Comparison of ENCODE assay signal across 9 mouse cellular contexts in genomic region chr1:175936282-175936737, GRCm38 (mm10). TPM values are rescaled to one million over a fixed set of nuclear protein-coding genes. Genes with fewer than 3 reads are reported as not detected.
A peak's percentile ranks its signal among the peaks of the same experiment; 100 is the strongest.
DNase-seq lines count a peak whose midpoint lies in the region; ATAC-seq lines count a peak whose summit lies in the region.
"Had no signal": no experiment of that assay in that cellular context is flagged by ENCODE, and none has a peak within 500 bp of the region (broad histone marks: within the 10 kb centered on the region; RNA-seq: fewer than 3 reads in every experiment).

No protein-coding gene starts in this region.

- ATAC-seq in embryonic facial prominence, embryonic 14.5 days (ENCODE audit: low read depth) = peak; percentile 53
- no peak for ATAC-seq in heart, embryonic 12.5 days (ENCODE audit: insufficient number of reproducible peaks, low FRiP score)
- peak; percentile 93 for ATAC-seq in kidney, embryonic 15.5 days (replicated peaks; ENCODE audit: low FRiP score)
- peak; percentile 87 for ATAC-seq in limb, embryonic 13.5 days (ENCODE audit: low FRiP score, low read depth)
- ATAC-seq in midbrain, embryonic 16.5 days = peak; percentile 87
- peak; percentile 81 for ATAC-seq in stomach, embryonic 16.5 days (ENCODE audit: insufficient read depth, low FRiP score)

- peak overlapping the region; percentile 33 for H3K4me2 ChIP-seq in embryonic facial prominence, embryonic 14.5 days (ENCODE audit: low read depth, low read length)
- peak overlapping the region; percentile 62 for H3K4me2 ChIP-seq in heart, embryonic 12.5 days
- peak overlapping the region; percentile 50 for H3K4me2 ChIP-seq in kidney, embryonic 15.5 days
- H3K4me2 ChIP-seq in limb, embryonic 13.5 days (replicated peaks) = peak overlapping the region; percentile 52
- H3K4me2 ChIP-seq in midbrain, embryonic 16.5 days (ENCODE audit: low read length) = peak overlapping the region; percentile 53
- H3K4me2 ChIP-seq in stomach, embryonic 16.5 days (ENCODE audit: low read depth, low read length) = peak overlapping the region; percentile 49

- H3K27ac ChIP-seq in embryonic facial prominence, embryonic 14.5 days (replicated peaks; ENCODE audit: low read depth, low read length) = no peak overlapping the region
- no peak overlapping the region for H3K27ac ChIP-seq in heart, embryonic 12.5 days (ENCODE audit: poor library complexity, severe bottlenecking)
- H3K27ac ChIP-seq in kidney, embryonic 15.5 days = no peak overlapping the region
- H3K27ac ChIP-seq in limb, embryonic 13.5 days = no peak overlapping the region
- H3K27ac ChIP-seq in midbrain, embryonic 16.5 days (ENCODE audit: low read length) = no peak overlapping the region
- no peak overlapping the region for H3K27ac ChIP-seq in stomach, embryonic 16.5 days (ENCODE audit: low read length)

- no peaks in the 10 kb centered on the region for H3K4me1 ChIP-seq in embryonic facial prominence, embryonic 14.5 days (ENCODE audit: control insufficient read depth, insufficient read depth, low read length)
- H3K4me1 ChIP-seq in heart, embryonic 12.5 days (replicated peaks) = no peaks in the 10 kb centered on the region
- H3K4me1 ChIP-seq in kidney, embryonic 15.5 days = peaks cover 3% of the 10 kb centered on the region; the same call in 1 of the 2 replicates
- no peaks in the 10 kb centered on the region for H3K4me1 ChIP-seq in limb, embryonic 13.5 days
- H3K4me1 ChIP-seq in midbrain, embryonic 16.5 days (ENCODE audit: control insufficient read depth, insufficient read depth, low read length) = peaks cover 2% of the 10 kb centered on the region; the same call in 1 of the 2 replicates
- no peaks in the 10 kb centered on the region for H3K4me1 ChIP-seq in stomach, embryonic 16.5 days (ENCODE audit: control insufficient read depth, insufficient read depth, low read length)

- H3K36me3 ChIP-seq in embryonic facial prominence, embryonic 14.5 days (ENCODE audit: control insufficient read depth, insufficient read depth, low read length) = no peaks in the 10 kb centered on the region
- no peaks in the 10 kb centered on the region for H3K36me3 ChIP-seq in heart, embryonic 12.5 days
- no peaks in the 10 kb centered on the region for H3K36me3 ChIP-seq in kidney, embryonic 15.5 days
- no peaks in the 10 kb centered on the region for H3K36me3 ChIP-seq in limb, embryonic 13.5 days
- H3K36me3 ChIP-seq in midbrain, embryonic 16.5 days (ENCODE audit: control insufficient read depth, insufficient read depth, low read length) = no peaks in the 10 kb centered on the region
- H3K36me3 ChIP-seq in stomach, embryonic 16.5 days (ENCODE audit: control insufficient read depth, insufficient read depth, low read length) = no peaks in the 10 kb centered on the region

- no peak overlapping the region for H3K4me3 ChIP-seq in embryonic facial prominence, embryonic 14.5 days (ENCODE audit: low read depth, low read length)
- peak overlapping the region; percentile 14; the same call in 1 of the 2 replicates for H3K4me3 ChIP-seq in heart, embryonic 12.5 days
- H3K4me3 ChIP-seq in kidney, embryonic 15.5 days (replicated peaks) = no peak overlapping the region
- peak overlapping the region; percentile 13; the same call in 1 of the 2 replicates for H3K4me3 ChIP-seq in limb, embryonic 13.5 days
- peak overlapping the region; percentile 18; the same call in 1 of the 2 replicates for H3K4me3 ChIP-seq in midbrain, embryonic 16.5 days (ENCODE audit: low read depth, low read length)
- H3K4me3 ChIP-seq in stomach, embryonic 16.5 days (replicated peaks; ENCODE audit: low read length) = no peak overlapping the region

- no peaks in the 10 kb centered on the region for H3K27me3 ChIP-seq in embryonic facial prominence, embryonic 14.5 days (replicated peaks; ENCODE audit: control insufficient read depth, insufficient read depth, low read length)
- H3K27me3 ChIP-seq in heart, embryonic 12.5 days (replicated peaks) = no peaks in the 10 kb centered on the region
- no peaks in the 10 kb centered on the region for H3K27me3 ChIP-seq in kidney, embryonic 15.5 days
- no peaks in the 10 kb centered on the region for H3K27me3 ChIP-seq in limb, embryonic 13.5 days
- H3K27me3 ChIP-seq in midbrain, embryonic 16.5 days (ENCODE audit: control insufficient read depth, insufficient read depth, low read depth, low read length) = no peaks in the 10 kb centered on the region
- H3K27me3 ChIP-seq in stomach, embryonic 16.5 days (ENCODE audit: control insufficient read depth, insufficient read depth, low read length) = no peaks in the 10 kb centered on the region

- 0 out of 2 replicates have a peak overlapping the region, but pooled peaks have one; percentile 9 for H3K9ac ChIP-seq in embryonic facial prominence, embryonic 14.5 days (ENCODE audit: low read depth, low read length)
- H3K9ac ChIP-seq in heart, embryonic 12.5 days = peak overlapping the region; percentile 50; the same call in 1 of the 2 replicates
- no peak overlapping the region for H3K9ac ChIP-seq in kidney, embryonic 15.5 days
- H3K9ac ChIP-seq in limb, embryonic 13.5 days = no peak overlapping the region
- 0 out of 2 replicates have a peak overlapping the region, but pooled peaks have one; percentile 46 for H3K9ac ChIP-seq in midbrain, embryonic 16.5 days (ENCODE audit: low read depth, low read length)
- 0 out of 2 replicates have a peak overlapping the region, but pooled peaks have one; percentile 27 for H3K9ac ChIP-seq in stomach, embryonic 16.5 days (ENCODE audit: low read length)

- DNase-seq in ES-CJ7 (ENCODE audit: low read depth, low spot score) = peak; percentile 93
- DNase-seq in adrenal gland, postnatal 36 days = peak; percentile 42 to 66
- peak; percentile 93 for DNase-seq in embryonic facial prominence, embryonic 14.5 days (ENCODE audit: low spot score)

- H3K9me3 ChIP-seq in embryonic facial prominence, embryonic 14.5 days (ENCODE audit: control insufficient read depth, low read length) = no peaks in the 10 kb centered on the region
- no peaks in the 10 kb centered on the region for H3K9me3 ChIP-seq in heart, embryonic 12.5 days (replicated peaks)
- no peaks in the 10 kb centered on the region for H3K9me3 ChIP-seq in kidney, embryonic 15.5 days (replicated peaks)
- H3K9me3 ChIP-seq in limb, embryonic 13.5 days = no peaks in the 10 kb centered on the region
- no peaks in the 10 kb centered on the region for H3K9me3 ChIP-seq in midbrain, embryonic 16.5 days (replicated peaks; ENCODE audit: control insufficient read depth, low read length, poor library complexity, severe bottlenecking)
- no peaks in the 10 kb centered on the region for H3K9me3 ChIP-seq in stomach, embryonic 16.5 days (replicated peaks; ENCODE audit: control insufficient read depth, low read length)

- WGBS in embryonic facial prominence, embryonic 14.5 days = 12% methylated on average over 11 of the region's 11 CpGs
- WGBS in heart, embryonic 12.5 days = 10% methylated on average over 11 of the region's 11 CpGs
- WGBS in kidney, embryonic 15.5 days = 11% methylated on average over 11 of the region's 11 CpGs
- WGBS in limb, embryonic 13.5 days = 12% methylated on average over 11 of the region's 11 CpGs
- 9% methylated on average over 11 of the region's 11 CpGs for WGBS in midbrain, embryonic 16.5 days
- 14% methylated on average over 11 of the region's 11 CpGs for WGBS in stomach, embryonic 16.5 days

RNA-seq across cellular contexts. Expression of gene Gm38100, which starts 16.2 kb away (rescaled TPM):
- total RNA-seq in adrenal gland, postnatal 36 days (2021) = not detected
- polyA plus RNA-seq in embryonic facial prominence, embryonic 14.5 days (2014; fragmentation: Nextera tagmentation; extraction: Ambion mirVana) = 0.10 TPM in 1 of 2 replicates, not detected in the other
- not detected in 2 replicates for polyA plus RNA-seq in heart, embryonic 12.5 days (2016; fragmentation: Nextera tagmentation; extraction: Ambion mirVana)
- 0.16 TPM in 1 of 2 replicates, not detected in the other for polyA plus RNA-seq in kidney, embryonic 15.5 days (2015; fragmentation: Nextera tagmentation; extraction: Ambion mirVana)
- polyA plus RNA-seq in limb, embryonic 13.5 days (2015; fragmentation: Nextera tagmentation; extraction: Ambion mirVana) = 0.10 and 0.14 TPM in 2 replicates
- polyA plus RNA-seq in midbrain, embryonic 16.5 days (2015; fragmentation: Nextera tagmentation; extraction: Ambion mirVana) = not detected in 2 replicates
- not detected in 2 replicates for polyA plus RNA-seq in stomach, embryonic 16.5 days (2015; fragmentation: Nextera tagmentation; extraction: Ambion mirVana)
- total RNA-seq: gastrocnemius, adult 8-10 months had no signal

RNA-seq across cellular contexts. Expression of gene Rbm8a2, which starts 42.6 kb away (rescaled TPM):
- not detected for total RNA-seq in adrenal gland, postnatal 36 days (2021)
- 0.31 and 0.57 TPM in 2 replicates for polyA plus RNA-seq in embryonic facial prominence, embryonic 14.5 days (2014; fragmentation: Nextera tagmentation; extraction: Ambion mirVana)
- polyA plus RNA-seq in heart, embryonic 12.5 days (2016; fragmentation: Nextera tagmentation; extraction: Ambion mirVana) = 0.42 and 0.51 TPM in 2 replicates
- polyA plus RNA-seq in kidney, embryonic 15.5 days (2015; fragmentation: Nextera tagmentation; extraction: Ambion mirVana) = 0.62 and 0.73 TPM in 2 replicates
- polyA plus RNA-seq in limb, embryonic 13.5 days (2015; fragmentation: Nextera tagmentation; extraction: Ambion mirVana) = 0.68 and 1.1 TPM in 2 replicates
- polyA plus RNA-seq in midbrain, embryonic 16.5 days (2015; fragmentation: Nextera tagmentation; extraction: Ambion mirVana) = 0.41 and 0.63 TPM in 2 replicates
- polyA plus RNA-seq in stomach, embryonic 16.5 days (2015; fragmentation: Nextera tagmentation; extraction: Ambion mirVana) = 0.26 and 1.2 TPM in 2 replicates
- total RNA-seq: gastrocnemius, adult 8-10 months had no signal

RNA-seq across cellular contexts. Expression of gene Exo1, which starts 55.9 kb away (rescaled TPM):
- total RNA-seq in adrenal gland, postnatal 36 days (2021) = 1 to 10 TPM; 1.8 to 2.5 TPM
- polyA plus RNA-seq in embryonic facial prominence, embryonic 14.5 days (2014; fragmentation: Nextera tagmentation; extraction: Ambion mirVana) = 51.2 and 52.0 TPM in 2 replicates
- 44.2 and 47.4 TPM in 2 replicates for polyA plus RNA-seq in heart, embryonic 12.5 days (2016; fragmentation: Nextera tagmentation; extraction: Ambion mirVana)
- polyA plus RNA-seq in kidney, embryonic 15.5 days (2015; fragmentation: Nextera tagmentation; extraction: Ambion mirVana) = 79.9 and 86.9 TPM in 2 replicates
- polyA plus RNA-seq in limb, embryonic 13.5 days (2015; fragmentation: Nextera tagmentation; extraction: Ambion mirVana) = 72.2 and 74.6 TPM in 2 replicates
- 4.2 and 5.2 TPM in 2 replicates for polyA plus RNA-seq in midbrain, embryonic 16.5 days (2015; fragmentation: Nextera tagmentation; extraction: Ambion mirVana)
- polyA plus RNA-seq in stomach, embryonic 16.5 days (2015; fragmentation: Nextera tagmentation; extraction: Ambion mirVana) = 38.8 and 46.3 TPM in 2 replicates
- total RNA-seq: gastrocnemius, adult 8-10 months had no signal

Comparison
In these comparisons a context has a peak if more than half of its experiments do, and no peak if none do; other contexts are left out.
1. H3K4me3 ChIP-seq: peak in heart, embryonic 12.5 days (single experiment), limb, embryonic 13.5 days (single experiment) and midbrain, embryonic 16.5 days (single experiment); none in embryonic facial prominence, embryonic 14.5 days (single experiment), kidney, embryonic 15.5 days (single experiment) and stomach, embryonic 16.5 days (single experiment).
2. H3K9ac ChIP-seq: peak in embryonic facial prominence, embryonic 14.5 days (single experiment), heart, embryonic 12.5 days (single experiment), midbrain, embryonic 16.5 days (single experiment) and stomach, embryonic 16.5 days (single experiment); none in kidney, embryonic 15.5 days (single experiment) and limb, embryonic 13.5 days (single experiment).
3. Peak in every context shown above with its lines, with median percentiles within 50 percentile points of each other: DNase-seq and H3K4me2 ChIP-seq.